Mouse (Mus musculus) stomach, postnatal 0 days (tissue): ENCODE data around the gene Col25a1.

Experiments
- CTCF ChIP-seq: IDR thresholded peaks from 2 replicates; pipeline ENCODE4 v1.5.1; 2016; ENCODE audit warnings: antibody characterized with exemption, low read depth, mild to moderate bottlenecking, moderate library complexity
- EP300 ChIP-seq: optimal IDR thresholded peaks from 2 replicates; pipeline ENCODE3; 2016; ENCODE audit warnings: antibody characterized with exemption

DNA sequence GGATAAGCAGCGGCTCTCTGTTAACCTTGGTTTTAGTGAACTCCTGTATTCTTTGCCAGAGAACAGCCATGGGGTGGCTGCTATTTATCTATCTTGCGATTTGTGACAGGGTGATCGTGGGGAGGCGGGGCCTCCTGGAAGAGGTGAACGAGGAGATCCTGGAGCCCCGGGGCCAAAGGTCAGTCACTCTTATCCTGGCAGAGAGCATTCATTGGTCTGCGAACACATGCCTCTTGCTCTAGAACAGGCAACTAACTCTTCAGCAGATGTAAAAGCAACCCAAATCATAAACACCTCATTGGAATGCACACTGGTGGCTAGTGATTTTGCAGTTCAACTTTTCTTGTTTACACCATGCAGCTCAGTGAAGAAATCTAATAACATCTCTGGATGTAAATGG lies 417.8 kb downstream of the Col25a1 start:
- TF ChIP-seq CTCF, result no peak
- TF ChIP-seq EP300, result no peak
